Mouse (Mus musculus): ENCODE measurements around the gene Sept11.

Sept11 gene

DNA sequence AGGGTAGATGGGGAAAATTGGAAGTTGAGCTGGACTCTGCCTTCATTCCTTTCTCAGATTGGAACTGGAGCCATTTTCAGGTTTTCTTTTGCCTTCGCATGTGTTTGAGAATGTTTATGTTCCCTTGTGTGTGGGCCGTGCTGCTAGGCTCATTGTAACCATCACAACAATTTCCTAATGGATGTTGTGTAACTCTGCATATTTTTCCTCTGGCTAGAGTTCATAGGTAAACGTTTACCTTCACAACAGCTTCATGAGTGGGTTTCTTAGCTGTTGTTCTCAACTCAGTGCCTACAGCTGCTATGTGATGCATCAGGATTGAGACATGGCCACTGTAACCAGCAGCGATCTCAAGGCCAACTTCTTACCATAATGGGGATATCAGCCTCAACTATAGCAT lies 15.5 kb downstream of the Sept11 start:
- no peak for DNase-seq (ENCODE audit: low read depth, low spot score)
- Histone ChIP-seq H3K36me3 (ENCODE audit: control insufficient read depth, insufficient read depth, low read length, poor library complexity, severe bottlenecking) (no peaks in the 10 kb centered on the region), H3K27me3 (ENCODE audit: control insufficient read depth, insufficient read depth, low read length, poor library complexity, severe bottlenecking) (no peaks in the 10 kb centered on the region)

DNA sequence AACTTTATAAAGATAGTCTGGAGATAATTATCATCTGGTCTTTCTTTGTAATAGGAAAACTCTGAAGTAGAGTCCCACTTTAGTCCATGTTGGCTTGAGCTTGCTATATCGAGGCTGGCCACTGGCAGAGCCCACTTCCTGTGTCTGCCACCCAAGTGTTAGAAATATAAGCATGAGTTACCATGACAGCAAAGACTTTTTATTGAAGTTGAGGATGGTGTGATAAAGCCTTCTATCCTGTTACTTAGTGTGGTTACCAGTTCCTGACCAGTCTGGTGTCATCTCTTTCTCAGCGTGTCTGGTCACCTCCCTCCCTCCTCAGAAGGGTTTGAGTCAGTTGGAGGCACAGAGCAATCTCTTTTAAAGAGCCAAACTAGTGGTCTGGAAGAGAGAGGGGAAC lies 16.3 kb downstream of the Sept11 start:
- Histone ChIP-seq H3K27me3 (ENCODE audit: control insufficient read depth, insufficient read depth, low read length, poor library complexity, severe bottlenecking) (no peaks in the 10 kb centered on the region), H3K36me3 (ENCODE audit: control insufficient read depth, insufficient read depth, low read length, poor library complexity, severe bottlenecking) (no peaks in the 10 kb centered on the region)
- DNase-seq (ENCODE audit: low read depth, low spot score), result no peak

DNA sequence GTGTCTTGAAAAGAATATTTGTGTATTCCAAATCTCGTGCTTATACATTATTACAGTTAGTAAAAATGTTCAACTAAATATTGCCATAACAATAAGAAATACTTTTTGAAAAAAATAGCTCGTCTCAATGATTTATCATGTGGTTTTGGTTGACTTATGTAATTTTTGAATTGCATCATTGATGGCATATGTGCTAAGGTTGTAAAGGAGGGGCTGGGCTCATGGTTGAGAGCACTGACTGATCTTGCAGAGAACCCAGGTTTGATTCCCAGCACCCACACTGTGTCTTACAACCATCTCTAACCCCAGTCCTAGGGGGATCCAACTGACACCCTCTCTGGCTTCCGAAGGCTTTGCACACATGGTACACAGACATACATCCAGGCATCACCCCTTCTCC lies 19.1 kb downstream of the Sept11 start:
- Histone ChIP-seq H3K36me3 (ENCODE audit: control insufficient read depth, insufficient read depth, low read length, poor library complexity, severe bottlenecking) (no peaks in the 10 kb centered on the region), H3K27me3 (ENCODE audit: control insufficient read depth, insufficient read depth, low read length, poor library complexity, severe bottlenecking) (no peaks in the 10 kb centered on the region)
- DNase-seq (ENCODE audit: low read depth, low spot score), result no peak

DNA sequence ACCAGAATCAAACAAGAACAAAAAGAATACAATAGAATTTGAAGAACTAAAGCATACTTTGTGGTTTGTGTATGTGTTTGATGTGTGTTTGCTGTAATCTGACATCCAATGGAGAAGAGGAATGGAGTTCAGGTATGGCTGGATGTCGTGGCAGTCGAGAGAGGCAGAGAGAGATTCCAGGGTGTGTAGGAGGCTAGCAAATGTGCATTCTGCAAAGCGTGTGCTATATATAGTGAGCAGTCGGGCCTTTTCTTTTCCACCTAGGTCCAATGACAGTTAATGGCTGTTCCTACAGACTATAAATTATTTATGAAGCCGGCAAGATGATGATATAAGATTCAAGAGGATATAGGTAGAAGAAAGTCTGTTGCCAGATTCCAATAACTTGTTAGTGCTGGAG lies 20.3 kb downstream of the Sept11 start:
- no peak for DNase-seq (ENCODE audit: low read depth, low spot score)
- H3K36me3 ChIP-seq (ENCODE audit: control insufficient read depth, insufficient read depth, low read length, poor library complexity, severe bottlenecking), result no peaks in the 10 kb centered on the region
- H3K27me3 ChIP-seq (ENCODE audit: control insufficient read depth, insufficient read depth, low read length, poor library complexity, severe bottlenecking), result no peaks in the 10 kb centered on the region

DNA sequence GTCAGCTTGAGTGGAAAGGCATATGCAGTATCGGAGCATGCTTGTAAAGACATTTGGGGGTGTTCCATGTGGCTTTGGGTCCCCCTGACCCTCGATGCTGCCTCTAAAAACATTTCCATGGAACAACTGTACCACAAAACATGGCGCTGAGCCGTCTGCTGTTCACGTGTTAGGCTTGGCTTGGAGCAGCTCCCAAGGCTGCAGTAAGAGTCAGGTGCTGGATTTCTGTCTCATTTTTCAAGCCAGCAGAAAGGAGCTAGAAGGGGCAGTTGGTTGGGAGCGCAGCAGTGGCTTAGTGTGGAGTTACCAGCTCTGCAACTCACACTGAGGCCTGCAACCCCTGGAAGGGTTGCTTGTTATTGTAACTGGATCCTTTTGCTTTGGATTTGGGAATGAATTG lies 21.3 kb downstream of the Sept11 start:
- no peak for DNase-seq (ENCODE audit: low read depth, low spot score)
- Histone ChIP-seq H3K36me3 (ENCODE audit: control insufficient read depth, insufficient read depth, low read length, poor library complexity, severe bottlenecking) (no peaks in the 10 kb centered on the region), H3K27me3 (ENCODE audit: control insufficient read depth, insufficient read depth, low read length, poor library complexity, severe bottlenecking) (no peaks in the 10 kb centered on the region)

DNA sequence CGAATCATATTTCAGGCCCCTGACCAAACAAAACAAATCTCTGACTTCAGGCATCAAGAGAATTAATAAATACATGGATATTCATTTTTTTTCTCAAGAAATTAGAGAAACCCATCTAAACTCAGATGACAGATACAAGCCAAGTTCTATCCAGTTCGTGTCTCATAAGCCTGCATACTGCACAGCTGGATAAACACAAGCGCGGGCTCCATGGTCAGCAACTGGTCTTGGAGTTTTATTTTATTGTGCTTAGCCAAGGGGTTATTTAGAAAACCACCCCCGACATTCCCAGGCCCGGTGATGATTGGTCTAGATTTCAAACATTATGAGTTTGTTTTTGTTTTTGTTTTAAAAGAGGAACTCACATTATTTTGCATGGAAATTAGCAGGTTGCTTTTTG lies 21.8 kb downstream of the Sept11 start:
- Histone ChIP-seq H3K27me3 (ENCODE audit: control insufficient read depth, insufficient read depth, low read length, poor library complexity, severe bottlenecking) (no peaks in the 10 kb centered on the region), H3K36me3 (ENCODE audit: control insufficient read depth, insufficient read depth, low read length, poor library complexity, severe bottlenecking) (no peaks in the 10 kb centered on the region)
- no peak for DNase-seq (ENCODE audit: low read depth, low spot score)

DNA sequence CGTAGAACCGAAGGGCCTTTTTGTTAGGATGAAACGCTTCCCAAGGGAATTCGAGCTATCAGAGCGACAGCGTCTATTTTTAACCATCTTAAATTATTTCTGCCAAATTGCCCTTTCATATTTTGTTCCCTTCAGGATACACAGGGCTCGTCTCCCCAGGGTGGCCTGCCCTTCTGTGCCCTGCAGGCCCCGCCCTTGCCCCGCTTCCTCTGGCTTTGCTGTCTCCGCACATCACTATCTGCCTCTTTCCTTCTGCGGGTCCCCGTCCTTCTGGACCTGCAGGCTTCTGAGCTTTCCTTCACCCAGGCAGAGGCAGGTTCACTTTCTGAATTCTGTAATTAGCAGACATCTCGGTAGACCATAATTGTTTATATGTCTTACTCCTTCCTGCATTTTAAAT lies 22.6 kb downstream of the Sept11 start:
- Histone ChIP-seq H3K36me3 (ENCODE audit: control insufficient read depth, insufficient read depth, low read length, poor library complexity, severe bottlenecking) (no peaks in the 10 kb centered on the region), H3K27me3 (ENCODE audit: control insufficient read depth, insufficient read depth, low read length, poor library complexity, severe bottlenecking) (no peaks in the 10 kb centered on the region)
- no peak for DNase-seq (ENCODE audit: low read depth, low spot score)

DNA sequence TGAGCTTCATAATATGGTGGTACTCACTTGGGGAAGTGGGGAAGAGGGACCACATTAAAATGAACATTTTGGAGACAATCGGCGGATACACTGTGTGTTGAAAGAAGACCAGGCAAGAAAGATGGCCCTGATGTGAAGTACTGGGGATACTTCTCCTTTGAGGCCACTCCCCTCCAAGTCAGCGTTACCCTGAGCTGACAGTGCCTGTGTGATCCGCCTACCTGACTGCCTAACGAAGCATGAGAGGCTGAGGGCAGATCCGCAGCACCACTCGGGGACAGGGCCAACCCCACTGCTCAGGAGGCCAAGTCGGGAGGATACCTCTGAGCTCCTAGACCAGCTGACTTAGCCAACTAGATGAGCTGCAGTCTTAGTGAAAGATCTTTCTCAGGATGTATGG lies 24.4 kb downstream of the Sept11 start:
- peak; percentile 73 for DNase-seq (ENCODE audit: low read depth, low spot score)
- Histone ChIP-seq H3K27me3 (ENCODE audit: control insufficient read depth, insufficient read depth, low read length, poor library complexity, severe bottlenecking) (no peaks in the 10 kb centered on the region), H3K36me3 (ENCODE audit: control insufficient read depth, insufficient read depth, low read length, poor library complexity, severe bottlenecking) (no peaks in the 10 kb centered on the region)

DNA sequence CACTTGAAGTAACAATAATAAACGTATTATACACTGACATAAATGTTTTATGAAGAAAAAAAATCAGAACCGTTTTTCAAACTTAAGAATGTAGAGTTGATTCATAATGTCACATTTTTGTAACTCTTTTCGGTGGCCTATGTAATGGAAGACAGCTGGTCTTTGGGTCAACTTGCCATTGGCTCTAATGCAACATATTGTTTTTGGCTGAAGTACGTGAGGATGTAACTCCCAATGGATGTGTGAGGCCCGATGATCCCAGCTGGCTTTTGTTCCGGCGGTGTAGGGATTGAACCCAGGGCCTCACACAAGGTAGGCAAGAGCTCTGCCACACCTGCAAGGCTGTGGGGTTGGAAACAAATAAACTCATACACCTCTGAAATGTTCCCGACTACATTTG lies 28.4 kb downstream of the Sept11 start:
- DNase-seq (ENCODE audit: low read depth, low spot score), result no peak
- H3K27me3 ChIP-seq (ENCODE audit: control insufficient read depth, insufficient read depth, low read length, poor library complexity, severe bottlenecking), result no peaks in the 10 kb centered on the region
- H3K36me3 ChIP-seq (ENCODE audit: control insufficient read depth, insufficient read depth, low read length, poor library complexity, severe bottlenecking), result no peaks in the 10 kb centered on the region

DNA sequence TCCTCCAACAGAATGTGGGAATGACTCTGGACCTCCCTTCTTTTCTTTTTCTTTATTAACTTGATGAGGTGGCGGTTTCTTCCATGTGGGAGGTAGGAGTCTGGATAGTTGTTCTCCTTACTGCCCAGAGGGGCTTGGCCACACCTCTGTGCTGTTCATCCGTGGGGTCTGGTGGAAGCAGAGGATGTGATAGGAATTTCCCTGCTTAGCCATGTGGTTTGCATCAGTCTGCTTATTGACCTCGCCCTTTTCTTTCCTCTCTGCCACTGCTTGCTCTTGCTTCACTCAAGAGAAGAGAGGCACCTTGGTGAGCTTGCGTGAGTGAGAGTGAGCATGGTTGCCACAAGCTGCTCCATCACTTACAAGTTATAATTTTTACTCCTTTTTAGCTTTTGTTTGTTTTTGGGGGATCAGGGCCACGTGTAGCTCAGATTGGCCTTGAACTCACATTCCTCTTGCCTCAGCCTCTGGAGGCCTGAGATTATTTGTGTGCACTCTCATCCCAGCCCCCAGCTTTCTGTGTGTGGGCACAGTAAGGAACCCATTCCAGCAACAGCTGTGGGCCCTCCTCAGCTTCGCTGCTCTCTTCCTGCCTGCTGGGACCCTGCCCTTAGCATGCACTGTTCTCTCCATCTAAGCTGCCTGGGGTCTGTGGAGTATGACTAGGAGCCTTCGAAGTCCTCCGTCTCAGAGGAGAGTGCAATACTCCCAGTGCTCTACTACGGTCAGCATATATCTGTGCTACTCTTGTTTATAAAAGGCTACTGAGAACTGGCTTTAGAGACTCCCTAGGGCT lies 31.0 kb downstream of the Sept11 start:
- no peak for DNase-seq (ENCODE audit: low read depth, low spot score)
- Histone ChIP-seq H3K27me3 (ENCODE audit: control insufficient read depth, insufficient read depth, low read length, poor library complexity, severe bottlenecking) (no peaks in the 10 kb centered on the region), H3K36me3 (ENCODE audit: control insufficient read depth, insufficient read depth, low read length, poor library complexity, severe bottlenecking) (no peaks in the 10 kb centered on the region)

DNA sequence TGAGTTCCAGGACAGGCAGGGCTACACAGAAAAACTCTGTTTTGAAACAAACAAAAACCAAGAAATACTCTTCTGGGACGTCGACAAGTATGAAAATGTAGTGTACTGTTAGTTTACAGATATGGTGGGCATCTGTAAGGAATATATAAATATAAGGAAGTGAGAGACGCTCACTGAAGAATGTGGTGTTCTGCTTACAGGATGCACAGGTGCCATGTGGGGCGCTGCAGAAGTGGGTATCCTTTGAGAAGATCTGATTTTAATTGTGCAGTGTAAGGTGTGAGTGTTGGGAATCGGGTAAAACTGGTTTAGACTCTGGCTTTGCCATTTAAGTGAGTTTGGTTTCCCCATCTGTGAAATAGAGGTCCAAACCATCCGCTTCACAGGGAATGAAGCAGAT lies 32.1 kb downstream of the Sept11 start:
- no peaks in the 10 kb centered on the region for H3K27me3 ChIP-seq (ENCODE audit: control insufficient read depth, insufficient read depth, low read length, poor library complexity, severe bottlenecking)
- H3K36me3 ChIP-seq (ENCODE audit: control insufficient read depth, insufficient read depth, low read length, poor library complexity, severe bottlenecking), result no peaks in the 10 kb centered on the region
- DNase-seq (ENCODE audit: low read depth, low spot score), result peak; percentile 61

DNA sequence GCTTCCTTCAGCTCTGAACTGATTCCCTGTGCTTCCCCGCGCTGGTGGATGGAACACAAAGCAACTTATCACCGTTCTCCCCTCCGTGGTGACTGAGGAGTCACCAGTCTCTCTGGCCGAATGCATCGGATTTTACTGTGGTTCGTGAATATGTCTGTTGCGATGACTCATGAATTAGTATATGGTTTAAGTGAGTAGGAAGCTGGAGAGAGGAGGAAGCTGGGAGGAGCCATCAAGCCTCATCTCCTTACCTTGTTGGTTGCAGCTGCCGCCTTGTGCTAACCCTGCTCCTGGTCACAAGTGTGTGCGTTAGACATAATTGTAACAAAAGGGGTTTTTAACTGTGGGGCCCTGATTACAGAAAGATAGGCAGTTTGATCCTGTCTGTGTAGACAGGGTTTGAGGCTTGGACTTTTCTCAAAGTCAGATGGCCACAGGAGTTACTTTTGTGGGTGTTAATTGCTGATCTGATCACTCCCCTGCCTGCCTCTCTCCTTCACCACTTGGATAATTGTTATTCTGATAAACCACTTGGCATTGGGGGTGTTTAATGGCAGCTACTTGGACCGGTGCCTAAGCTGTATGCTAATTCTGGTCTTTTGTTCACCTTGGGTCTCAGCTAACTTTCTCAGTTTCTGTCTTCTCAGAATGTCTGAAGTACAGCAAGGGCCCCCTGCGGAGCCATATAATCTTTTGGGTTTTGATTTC lies 33.1 kb downstream of the Sept11 start:
- no peaks in the 10 kb centered on the region for H3K36me3 ChIP-seq (ENCODE audit: control insufficient read depth, insufficient read depth, low read length, poor library complexity, severe bottlenecking)
- DNase-seq (ENCODE audit: low read depth, low spot score), result no peak
- H3K27me3 ChIP-seq (ENCODE audit: control insufficient read depth, insufficient read depth, low read length, poor library complexity, severe bottlenecking), result no peaks in the 10 kb centered on the region

DNA sequence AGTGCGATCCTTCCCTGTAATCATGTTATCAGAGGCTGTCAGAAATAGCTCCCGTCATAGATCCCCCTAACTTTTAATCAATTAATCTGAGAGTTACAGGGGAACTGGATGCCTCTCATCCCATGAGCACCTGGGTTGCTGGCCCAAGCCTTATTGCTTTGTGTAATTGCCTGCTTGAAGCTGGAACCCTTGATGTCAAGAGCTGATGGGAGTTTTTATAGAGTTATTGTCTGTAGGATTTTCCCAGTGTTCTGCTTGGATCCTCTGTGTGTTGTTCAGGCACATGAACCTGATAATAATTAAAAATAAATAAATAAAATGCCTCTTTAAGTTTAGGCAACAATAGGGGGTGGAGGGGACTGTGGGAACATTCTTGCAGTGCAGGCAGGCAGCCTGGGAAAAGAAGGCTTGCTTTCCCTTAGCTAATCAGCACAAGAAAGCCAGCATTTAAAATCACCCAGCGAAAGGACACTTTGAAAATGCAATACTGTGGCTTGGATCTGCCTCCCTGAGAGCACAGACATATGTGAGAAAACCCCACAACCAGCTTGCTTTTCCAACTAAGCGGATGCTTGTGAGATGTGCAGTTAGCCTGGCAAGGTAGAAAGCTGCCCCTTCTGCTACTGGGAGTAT lies 33.8 kb downstream of the Sept11 start:
- Histone ChIP-seq H3K27me3 (ENCODE audit: control insufficient read depth, insufficient read depth, low read length, poor library complexity, severe bottlenecking) (no peaks in the 10 kb centered on the region), H3K36me3 (ENCODE audit: control insufficient read depth, insufficient read depth, low read length, poor library complexity, severe bottlenecking) (no peaks in the 10 kb centered on the region)
- no peak for DNase-seq (ENCODE audit: low read depth, low spot score)

DNA sequence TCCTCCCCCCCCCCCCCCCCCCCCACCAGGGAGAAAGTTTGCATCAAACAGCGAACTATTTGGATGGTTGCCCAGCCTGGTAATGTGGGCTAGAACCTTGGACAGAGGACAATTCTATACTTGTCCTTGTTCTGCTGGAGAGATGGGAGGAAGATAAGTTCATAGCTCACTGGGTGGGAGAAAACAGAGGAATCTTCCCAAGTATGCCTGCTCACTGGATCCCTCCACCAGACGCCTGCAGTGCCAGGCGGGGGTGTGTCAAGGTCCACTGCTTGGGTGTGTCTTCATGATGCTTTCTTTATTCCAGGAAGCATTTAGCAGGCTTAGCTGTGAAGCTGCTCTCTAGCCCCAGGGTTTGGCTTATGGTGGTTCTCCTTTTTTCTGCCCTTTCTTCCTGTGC lies 34.5 kb downstream of the Sept11 start:
- H3K36me3 ChIP-seq (ENCODE audit: control insufficient read depth, insufficient read depth, low read length, poor library complexity, severe bottlenecking), result no peaks in the 10 kb centered on the region
- DNase-seq (ENCODE audit: low read depth, low spot score), result peak; percentile 39
- H3K27me3 ChIP-seq (ENCODE audit: control insufficient read depth, insufficient read depth, low read length, poor library complexity, severe bottlenecking), result no peaks in the 10 kb centered on the region

DNA sequence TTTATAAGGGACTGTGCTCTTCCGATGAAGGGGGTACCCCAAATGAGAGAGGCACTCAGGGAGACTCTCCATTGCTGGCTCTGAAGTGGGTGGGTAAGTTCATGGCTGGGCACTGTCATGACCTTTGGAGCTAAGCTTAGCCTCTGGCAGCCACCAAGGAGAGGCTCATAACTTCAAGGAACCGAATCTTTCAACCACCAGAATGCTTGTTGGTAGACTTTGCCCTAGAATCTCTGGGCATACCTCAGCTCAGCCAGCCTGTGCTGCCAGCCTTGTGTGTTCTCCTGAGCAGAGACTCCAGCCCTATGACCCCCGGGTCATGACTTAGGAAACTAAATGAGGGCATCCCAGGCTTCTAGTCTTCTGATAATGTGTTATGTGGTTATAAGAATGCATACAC lies 35.5 kb downstream of the Sept11 start:
- Histone ChIP-seq H3K27me3 (ENCODE audit: control insufficient read depth, insufficient read depth, low read length, poor library complexity, severe bottlenecking) (no peaks in the 10 kb centered on the region), H3K36me3 (ENCODE audit: control insufficient read depth, insufficient read depth, low read length, poor library complexity, severe bottlenecking) (no peaks in the 10 kb centered on the region)
- no peak for DNase-seq (ENCODE audit: low read depth, low spot score)
